Mouse (Mus musculus): ENCODE results near the gene Uvssa.

Gene Uvssa

DNA sequence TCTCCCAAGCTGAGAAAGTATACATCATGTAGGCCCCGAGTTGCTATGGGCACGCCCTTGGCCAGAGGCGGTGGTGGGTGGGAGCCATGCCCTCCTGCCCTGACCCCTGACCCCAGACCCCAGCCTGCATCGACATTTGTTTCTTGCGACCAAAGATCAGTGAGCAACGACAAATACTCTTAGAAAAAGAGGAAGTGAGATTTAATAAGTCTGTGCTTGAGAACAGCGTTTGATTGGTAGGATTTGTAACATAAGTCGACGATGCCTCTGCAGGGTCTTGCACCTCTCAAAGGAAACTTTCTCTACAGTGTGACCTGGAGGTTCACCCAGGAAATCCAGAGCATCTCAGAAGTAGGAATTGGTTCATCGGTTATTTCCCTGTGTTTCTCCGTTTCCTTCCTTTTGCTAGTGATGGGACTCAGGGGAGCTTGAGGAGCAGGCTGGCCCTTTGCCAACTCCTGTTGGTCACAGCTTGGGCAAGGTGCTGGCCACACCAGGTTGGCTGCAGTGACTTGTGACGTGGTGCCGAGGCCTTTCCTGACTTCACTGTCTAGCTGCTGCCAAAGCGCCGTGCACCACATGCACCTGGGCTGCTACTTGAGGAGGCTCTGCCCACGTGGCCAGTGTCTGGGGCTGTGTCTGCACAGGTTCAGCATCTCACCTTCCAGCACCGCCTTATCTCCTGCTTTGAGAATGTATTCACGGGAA is 5.9 kb upstream of the Uvssa start:
- no peak for DNase-seq (ENCODE audit: low spot score)

DNA sequence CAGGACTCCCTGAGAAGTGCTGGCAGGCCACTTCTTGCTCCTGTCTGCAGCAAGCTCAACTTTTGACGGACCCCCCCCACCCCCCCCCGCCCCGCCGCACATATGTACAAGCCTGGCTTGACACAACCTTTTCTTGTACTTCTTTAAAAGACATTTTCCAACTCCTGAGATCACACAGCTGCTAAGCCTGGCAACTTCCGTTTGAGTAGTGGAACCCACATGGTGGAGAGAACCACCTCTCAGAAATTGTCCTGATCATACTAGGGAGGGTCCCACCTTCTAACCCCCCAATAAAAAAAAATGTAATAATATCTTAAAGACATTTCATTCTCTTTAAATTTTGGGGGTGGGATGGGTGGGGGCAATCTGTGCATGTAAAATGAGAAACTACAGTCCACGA is 1.2 kb upstream of the Uvssa start:
- no peak for DNase-seq (ENCODE audit: low spot score)

DNA sequence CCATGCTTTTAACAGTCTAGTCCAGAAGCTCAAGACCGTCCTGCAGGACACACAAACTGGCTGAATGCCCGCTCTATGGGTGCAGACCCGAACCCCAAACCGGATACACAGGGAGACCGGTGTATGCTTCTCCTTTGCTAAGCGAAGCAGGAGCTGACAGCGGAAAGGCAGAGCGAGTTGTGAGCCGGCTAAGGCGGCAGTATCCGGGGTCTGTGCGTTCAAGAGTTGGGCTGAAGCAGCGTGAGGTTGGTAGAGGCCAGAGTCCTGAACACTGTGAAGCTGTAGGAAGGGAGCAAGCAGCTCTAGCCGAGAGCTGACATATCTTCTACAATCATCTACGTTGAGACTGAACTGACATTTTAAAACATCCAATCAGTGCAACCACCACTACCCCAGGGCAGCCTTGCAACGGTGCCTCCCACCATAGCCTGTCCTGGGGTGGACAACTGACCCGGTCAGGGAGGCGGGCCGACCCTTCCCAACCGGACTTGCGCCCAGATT is 498 bp upstream of the Uvssa start:
- DNase-seq (ENCODE audit: low spot score), result no peak

DNA sequence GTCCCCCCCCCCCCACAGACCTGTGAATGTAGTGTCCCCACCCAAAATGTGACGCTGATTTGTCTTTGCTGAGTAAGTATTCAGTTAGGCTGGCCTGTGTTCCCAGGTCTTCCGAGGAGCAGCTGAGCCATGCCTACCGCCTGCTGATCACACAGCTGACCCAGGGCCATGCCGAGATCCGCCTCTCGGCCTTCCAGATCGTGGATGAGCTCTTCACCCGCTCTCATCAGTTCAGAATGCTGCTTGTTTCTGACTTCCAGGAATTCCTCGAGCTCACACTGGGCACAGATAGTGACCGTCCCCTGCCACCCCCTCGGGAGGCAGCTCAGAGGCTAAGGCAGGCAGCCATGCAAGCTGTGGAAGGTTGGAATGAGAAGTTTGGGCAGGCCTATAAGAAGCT is 9.2 kb downstream of the Uvssa start:
- no peak for DNase-seq (ENCODE audit: low spot score)

DNA sequence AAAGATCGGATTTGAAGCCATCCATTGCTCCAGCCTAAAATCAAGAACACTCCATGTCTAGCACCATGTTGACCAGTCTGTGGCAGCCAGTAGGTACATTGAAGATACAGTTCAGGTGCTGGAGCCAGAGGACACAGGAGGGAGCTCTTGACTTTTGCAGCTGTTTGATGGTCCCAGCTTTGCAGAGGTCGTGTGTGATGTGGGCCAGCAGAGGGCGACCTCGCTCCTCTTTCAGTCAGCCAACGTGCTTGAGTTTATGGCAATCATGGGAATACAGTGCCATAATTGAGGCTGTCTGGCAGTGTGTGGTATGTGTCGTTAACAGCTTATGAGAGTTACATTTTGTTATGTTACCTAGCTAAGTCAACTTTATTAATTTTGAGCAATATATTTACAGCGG is 15.5 kb downstream of the Uvssa start:
- peak; percentile 75 for DNase-seq (ENCODE audit: low spot score)

DNA sequence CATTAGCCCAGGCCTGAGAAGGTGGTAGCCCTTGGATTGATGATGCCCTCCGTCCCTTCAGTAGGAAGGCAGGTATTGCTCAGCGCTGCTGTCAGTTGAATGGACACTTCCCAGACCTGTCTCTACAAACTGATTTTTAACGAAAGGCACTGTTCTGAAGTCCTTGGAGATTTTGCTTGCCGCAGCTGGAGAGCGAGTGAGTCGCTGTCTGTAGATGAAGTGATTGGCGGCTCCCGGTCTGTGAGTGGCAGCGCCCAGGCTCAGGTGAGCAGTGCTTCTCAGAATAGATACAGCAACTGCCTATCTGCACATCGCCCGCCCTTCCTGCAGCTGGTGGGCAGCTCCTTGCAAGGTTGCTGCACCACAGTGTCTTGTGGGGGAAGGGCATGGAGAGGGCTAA is 17.3 kb downstream of the Uvssa start:
- DNase-seq (ENCODE audit: low spot score), result no peak

DNA sequence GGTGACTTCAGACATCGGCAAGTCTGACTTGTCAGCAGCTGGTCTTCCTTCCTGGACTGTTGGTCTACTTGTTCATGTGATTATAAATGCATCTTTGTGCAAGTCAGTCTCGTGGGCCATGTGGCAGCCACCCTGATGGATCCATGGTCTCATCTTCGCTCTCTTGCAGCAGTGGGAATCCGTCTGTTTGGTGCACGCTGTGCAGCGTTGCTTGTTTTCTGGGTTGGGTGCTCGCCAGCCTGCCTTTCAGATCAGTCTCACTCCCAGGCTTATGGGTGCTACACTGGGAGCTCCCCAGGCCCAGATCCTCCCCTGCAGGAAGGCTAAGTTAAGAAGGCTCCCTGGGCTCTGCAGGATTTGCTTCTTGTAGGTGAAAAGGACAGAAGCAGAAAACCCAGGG is 18.5 kb downstream of the Uvssa start:
- DNase-seq (ENCODE audit: low spot score), result no peak

DNA sequence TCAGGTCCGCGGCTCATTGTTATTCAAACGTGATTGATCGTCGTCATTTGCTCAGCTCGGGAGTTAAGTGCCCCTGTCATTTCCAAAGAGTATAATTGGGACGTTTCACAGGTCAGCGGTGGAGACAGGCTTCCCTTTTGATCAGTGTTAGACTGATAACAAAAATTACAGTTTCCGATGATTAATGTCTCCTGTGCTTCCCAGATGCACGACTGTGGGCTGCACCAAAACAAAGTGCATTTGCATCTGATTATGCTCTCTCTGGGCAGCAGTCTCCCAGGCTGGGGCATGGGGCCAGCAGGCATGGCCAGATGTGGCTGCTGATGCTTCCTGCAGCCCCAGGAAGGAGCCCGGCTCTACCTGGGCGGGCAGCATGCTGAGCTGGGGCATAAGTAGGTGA is 22.5 kb downstream of the Uvssa start:
- DNase-seq (ENCODE audit: low spot score), result no peak

DNA sequence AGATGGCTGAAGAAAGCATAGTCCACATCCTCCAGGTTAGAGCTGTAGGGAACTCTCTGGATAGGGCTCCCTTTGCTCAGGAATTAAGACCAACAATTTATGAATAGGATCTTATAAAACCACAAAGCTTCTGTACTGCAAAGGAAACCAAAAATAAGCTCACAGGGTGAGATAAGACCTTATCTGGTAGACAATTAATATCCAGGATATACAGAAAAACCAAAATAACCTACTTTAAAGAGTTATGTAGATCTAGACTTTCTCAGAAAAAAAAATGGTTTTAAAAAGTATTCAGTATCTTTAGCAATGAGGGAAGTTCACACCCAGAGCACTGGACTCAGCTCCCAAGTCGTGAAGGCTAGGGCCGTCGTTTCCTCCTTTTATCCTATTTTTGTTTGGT is 42.0 kb downstream of the Uvssa start:
- DNase-seq (ENCODE audit: low spot score), result no peak

DNA sequence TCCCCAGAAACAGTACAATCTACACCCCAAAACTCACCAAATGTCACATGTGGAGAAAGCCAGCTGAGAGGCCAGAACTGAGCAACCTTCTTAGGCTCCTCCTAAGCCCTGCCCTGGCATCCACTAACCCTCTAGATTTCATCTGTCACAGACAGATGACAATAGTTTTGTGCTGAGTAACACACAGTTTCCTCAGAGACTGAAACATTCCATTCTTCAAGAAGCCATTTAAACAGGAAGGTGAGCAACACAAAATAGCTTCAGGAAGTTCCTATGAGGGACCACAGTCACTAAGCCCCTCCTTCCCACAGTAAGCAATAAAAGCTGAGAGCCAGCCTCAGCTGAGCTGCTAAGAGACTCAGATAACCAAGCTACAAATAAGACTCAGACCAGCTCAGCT is 49.1 kb downstream of the Uvssa start:
- no peak for DNase-seq (ENCODE audit: low spot score)

DNA sequence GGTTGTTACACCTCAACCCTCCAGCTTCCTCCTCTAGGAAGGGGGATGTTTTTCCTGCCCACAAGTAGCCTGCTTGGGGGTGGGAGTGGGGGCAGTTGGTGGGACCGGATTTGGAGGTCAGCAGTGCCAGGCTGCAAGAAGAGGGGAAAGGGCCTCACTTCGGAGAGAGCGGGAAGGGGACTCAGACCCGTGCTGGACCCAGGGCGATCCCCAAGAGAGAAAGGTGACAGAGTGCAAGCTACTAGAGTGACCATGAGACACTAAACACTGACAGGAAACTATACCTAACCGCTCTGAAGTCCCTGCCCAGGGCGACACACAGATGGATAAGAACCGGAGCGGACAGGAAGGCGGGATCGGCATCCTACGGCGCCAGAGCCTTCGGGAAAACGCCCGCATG is 51.8 kb downstream of the Uvssa start:
- DNase-seq (ENCODE audit: low spot score), result no peak

DNA sequence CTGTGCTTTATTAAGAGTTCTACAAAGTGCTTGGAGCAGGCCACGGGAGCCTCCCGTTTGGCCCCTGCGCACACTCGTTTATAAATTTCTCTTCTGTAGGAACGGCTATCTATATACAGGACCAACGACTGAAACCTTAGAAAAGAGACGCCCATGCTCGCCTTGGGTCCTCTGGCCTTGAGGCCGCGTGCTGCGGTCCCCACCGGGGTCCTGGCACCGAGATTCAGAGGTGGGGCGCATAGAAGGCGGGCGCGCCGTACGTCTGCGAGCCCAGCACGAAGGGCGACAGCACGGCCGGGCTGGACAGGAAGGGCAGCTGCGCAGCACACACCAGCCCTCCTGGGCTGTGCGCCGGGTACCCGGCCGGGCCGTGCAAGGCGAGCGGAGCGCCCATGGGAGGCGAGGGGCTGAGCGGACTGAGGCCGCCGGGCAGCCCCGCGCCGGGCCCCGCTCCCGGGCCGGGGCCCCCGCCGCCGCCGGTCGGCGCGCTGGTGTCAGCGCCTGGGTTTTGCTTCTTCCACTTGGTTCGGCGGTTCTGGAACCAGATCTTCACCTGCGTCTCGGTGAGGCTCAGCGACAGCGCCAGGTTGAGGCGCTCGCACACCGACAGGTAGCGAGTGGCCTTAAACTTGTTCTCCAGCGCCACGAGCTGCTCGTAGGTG is 52.3 kb downstream of the Uvssa start:
- no peak for DNase-seq (ENCODE audit: low spot score)

DNA sequence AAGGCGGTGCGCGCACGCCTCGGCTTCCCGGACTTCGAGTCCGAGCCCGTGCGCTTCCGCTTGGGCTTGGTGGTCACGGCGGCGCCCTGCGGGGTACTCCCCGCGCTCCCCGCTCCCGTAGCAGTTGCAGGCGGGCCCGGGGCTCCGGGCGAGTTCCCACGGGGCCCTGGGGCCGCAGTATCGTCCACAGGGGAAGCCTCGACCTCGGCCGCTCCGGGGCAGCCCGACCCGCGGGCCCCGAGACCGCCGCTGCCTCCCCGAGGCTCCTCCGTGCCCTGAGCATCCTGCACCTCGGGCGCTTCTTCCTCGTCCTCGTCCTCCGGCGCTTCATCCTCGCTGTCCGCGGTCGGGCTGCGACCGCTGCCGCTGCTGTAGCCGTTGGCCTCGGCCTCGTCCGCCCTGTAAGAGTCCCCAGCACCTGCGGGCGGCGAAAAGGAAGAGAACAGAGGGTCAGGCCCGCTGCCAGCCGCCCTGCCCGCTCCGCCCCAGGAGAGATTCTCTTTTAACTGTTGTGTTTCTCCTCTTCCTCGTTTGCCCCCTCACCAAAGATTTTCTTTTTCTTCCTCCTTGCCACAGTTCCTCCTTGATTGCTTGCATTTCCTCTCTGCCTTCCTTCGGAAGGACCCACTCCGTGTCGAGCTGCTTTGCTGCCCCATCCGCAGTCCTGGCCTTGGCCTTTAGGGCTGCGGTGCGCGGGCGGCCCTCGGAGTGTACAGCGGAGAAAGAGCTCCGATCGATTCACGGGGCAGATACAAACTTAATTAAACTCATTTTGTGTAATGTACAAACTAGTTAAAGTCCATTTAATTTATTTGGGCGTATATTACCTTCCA is 53.0 kb downstream of the Uvssa start:
- DNase-seq (ENCODE audit: low spot score), result no peak

DNA sequence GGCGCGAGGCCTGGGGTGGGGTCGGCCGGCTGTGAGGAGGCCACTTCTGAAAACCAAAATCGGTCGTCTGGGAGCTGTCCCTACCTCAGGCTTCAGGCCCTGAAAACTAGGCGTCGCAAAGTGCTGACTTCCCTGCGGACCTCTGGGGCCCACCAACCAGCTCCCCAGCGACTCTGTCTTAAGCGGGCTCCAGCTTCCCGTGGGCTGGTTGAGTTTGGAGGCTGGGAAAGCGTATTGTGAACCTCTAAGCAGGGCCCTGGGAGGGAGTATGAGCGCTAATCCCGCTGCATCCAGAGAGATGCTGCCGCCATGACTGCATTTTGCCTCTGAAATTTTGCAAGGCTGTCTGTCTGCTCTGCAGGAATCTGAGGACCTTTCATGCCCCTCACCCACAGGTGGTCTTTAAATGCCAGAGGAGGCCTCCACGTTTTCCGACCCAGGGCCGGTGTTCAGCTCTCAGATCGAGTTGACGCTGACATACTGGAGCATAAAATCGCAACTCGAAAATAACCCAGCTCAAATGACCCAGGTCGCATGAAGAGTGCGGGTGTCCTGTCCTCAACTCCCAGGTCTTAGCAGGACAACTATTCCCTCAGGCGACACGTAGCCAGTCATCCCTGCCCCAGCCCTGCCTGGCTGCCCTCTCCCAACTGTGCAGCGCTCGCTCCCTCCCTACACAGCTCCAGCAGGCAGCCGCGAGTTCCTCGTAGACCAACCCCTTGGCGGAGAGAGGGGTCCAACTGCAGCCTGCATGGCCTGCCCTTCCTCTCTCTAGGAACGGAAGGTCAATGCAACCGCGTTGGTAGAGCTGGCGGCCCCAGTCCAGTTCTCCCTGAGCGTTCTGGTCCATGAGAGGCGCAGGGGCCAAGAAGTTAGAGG is 53.9 kb downstream of the Uvssa start:
- no peak for DNase-seq (ENCODE audit: low spot score)

DNA sequence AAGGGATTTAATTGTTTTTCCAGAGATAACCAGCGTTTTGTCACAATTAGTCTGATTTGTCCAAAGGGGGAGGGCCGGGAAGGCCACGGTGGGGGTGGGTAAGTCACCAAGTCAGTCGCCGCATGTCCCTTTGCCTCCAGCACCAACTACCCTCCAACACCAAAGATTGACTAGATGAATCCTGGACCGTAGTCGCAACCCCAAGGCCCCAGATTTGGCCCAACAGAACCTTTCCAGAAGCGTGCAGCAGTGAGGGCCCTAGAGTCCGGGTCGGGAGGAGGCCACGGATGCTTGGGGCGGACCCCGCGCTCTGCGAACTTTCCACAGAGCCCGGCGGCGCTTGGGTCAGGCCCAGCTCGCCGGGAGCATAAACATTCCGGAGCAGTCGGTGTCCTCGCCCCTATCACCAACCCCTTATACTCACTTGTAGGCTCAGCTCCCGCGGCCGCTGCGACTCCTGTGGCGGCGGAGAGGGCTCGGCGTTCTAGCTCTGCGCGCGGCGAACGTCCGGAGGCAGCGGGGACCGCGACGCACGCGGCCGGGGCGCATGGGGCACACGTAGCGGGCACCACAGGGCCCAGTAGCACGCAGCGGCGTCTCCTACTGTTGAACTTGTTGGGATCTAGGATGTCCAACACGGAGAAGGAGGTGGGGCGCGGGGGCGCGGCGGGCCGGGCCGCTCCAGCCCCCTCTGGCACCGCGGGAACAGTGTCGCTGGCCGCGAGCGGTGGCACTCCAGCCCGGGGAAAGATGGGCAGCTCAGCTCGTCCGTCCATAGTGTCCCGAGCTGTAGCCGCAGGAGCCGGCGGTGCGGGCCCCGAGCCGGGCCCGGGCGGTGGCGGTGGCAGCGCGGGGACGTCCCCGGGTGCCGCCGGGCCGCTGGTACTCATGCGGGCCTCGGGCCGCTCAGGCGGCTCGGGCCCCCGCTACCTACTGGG is 55.1 kb downstream of the Uvssa start, which contains the start of gene Nkx1-1:
Gene Nkx1-1, minus strand, starts transcription at position 776 of the 938 bp plus-strand sequence.
- DNase-seq (ENCODE audit: low spot score), result no peak

DNA sequence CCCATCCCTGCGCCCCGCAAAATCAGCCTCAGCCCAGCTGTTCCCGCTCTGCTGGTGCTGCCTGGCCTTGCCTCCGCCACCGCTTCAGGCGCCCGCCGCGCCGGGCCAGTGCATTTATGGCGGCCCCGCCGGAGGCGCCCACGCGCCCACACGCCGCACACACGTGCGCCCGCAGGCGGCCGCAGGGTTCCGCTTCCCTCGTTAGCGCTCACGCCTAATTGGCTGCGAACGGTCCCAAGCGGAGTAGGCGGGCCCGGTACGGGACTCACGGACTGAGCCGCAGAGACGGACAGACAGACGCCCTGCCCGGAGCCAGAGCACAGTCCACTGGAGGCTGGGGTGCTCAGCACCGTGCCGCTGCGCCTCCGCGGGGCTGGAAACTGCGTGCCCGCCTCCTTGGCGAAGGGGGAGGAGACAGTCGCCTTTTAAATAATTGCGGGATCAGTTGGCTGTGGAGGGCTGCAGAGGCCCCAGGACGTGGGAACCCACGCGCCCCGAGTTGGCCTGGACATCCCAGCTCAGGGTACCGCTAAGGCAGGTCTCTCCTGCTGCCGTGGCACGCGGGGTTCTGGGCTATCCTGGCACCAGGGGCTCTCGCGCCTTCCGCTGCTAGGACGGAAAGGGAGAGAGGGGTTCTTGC is 55.9 kb downstream of the Uvssa start:
- no peak for DNase-seq (ENCODE audit: low spot score)

DNA sequence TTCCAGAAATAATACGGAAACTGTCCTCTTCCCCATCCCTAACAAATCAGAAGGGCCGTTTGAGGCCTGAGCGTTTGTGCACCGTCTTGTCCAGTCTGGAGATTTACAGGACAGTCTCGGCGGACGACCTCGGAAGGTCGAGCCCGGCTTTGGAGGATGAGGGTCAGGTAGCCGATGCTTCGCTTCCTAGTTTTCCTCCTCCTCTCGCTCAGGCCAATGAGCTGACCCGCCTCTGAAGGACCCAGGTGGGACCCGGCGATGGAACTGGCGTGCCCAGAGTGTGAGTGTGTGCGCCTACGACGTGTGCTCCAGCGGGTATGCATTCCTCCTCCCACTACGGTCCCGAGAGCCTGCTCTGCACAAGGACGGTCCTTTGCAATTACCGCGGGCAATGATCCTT is 56.8 kb downstream of the Uvssa start:
- DNase-seq (ENCODE audit: low spot score), result no peak

DNA sequence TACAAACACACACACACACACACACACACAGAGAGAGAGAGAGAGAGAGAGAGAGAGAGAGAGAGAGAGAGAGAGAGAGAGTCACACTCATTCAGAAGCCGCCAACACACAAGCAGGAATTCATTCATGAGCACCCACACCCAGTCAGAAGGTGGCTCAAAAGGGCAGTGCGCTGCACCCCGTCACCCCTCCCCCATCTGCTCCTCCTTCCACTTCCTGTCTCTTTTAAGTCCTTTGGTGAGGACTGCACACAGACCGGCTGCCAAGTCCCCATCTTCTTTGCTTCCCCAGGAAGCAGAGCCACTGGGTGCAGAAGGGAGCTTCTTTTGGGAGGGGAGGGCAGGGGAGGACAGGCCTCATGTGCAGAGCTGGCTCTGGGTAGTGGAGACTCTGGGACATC is 57.6 kb downstream of the Uvssa start:
- DNase-seq (ENCODE audit: low spot score), result no peak

DNA sequence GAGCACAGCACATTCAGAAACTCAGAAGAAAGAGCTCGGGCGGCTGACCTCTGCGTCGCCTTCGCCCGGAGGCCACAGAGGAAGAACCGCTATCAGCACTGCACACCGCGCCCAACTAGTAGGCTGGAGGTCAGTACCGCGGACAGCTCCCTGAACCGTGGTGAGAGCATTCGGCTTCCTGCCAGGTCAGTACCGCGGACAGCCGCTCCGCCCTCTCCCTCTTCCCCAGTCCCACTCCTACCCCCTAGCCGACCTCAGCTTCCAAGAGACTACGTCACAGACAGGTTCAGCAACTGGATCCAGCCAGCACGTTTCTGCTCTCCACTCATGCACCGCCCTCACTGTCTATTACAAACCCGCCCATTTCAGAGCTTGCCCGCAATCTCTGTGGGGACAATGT is 59.9 kb downstream of the Uvssa start:
- DNase-seq (ENCODE audit: low spot score), result peak; percentile 95
